Comparison of ENCODE assay signal across 9 mouse cellular contexts in genomic region chr2:164563339-164564038, GRCm38 (mm10). TPM values are rescaled to one million over a fixed set of nuclear protein-coding genes. Genes with fewer than 3 reads are reported as not detected.
A peak's percentile ranks its signal among the peaks of the same experiment; 100 is the strongest.
DNase-seq lines count a peak whose midpoint lies in the region; ATAC-seq lines count a peak whose summit lies in the region.
"Had no signal": no experiment of that assay in that cellular context is flagged by ENCODE, and none has a peak within 500 bp of the region (broad histone marks: within the 10 kb centered on the region; RNA-seq: fewer than 3 reads in every experiment).

No protein-coding gene starts in this region.

- no peak overlapping the region for H3K27ac ChIP-seq in liver, embryonic 11.5 days (ENCODE audit: low read depth, low read length)

- ATAC-seq in liver, embryonic 11.5 days (replicated peaks; ENCODE audit: low FRiP score), result no peak

- peak overlapping the region; percentile 71 for H3K4me2 ChIP-seq in liver, embryonic 11.5 days

- H3K4me3 ChIP-seq in liver, embryonic 11.5 days (ENCODE audit: low read depth, low read length), result peak overlapping the region; percentile 41

- H3K27me3 ChIP-seq in liver, embryonic 11.5 days (replicated peaks; ENCODE audit: control insufficient read depth, insufficient read depth, low read length), result peaks cover 27% of the 10 kb centered on the region

- H3K4me1 ChIP-seq in liver, embryonic 11.5 days (replicated peaks; ENCODE audit: control insufficient read depth, insufficient read depth, low read length), result peaks cover 4% of the 10 kb centered on the region

- peak; percentile 35 for DNase-seq in right cerebral cortex, adult 18-20 months
- DNase-seq in right cerebral cortex, postnatal 14 days, result no peak
- peak; percentile 30 to 42 for DNase-seq in adrenal gland, postnatal 36 days
- DNase-seq in forelimb bud, embryonic 11.5 days (ENCODE audit: low read depth, low spot score), result peak; percentile 69
- DNase-seq in kidney, adult 18-20 months, result peak; percentile 67
- peak; percentile 63 for DNase-seq in liver, embryonic 11.5 days (ENCODE audit: low spot score)
- DNase-seq in naive thymus-derived CD4-positive, alpha-beta T cell, adult 2 months (ENCODE audit: low read depth), result peak; percentile 81
- DNase-seq in c-Kit-positive CD71-positive TER-119-positive erythroid progenitor cells, embryonic 14.5 days (ENCODE audit: low spot score), result no peak

- H3K36me3 ChIP-seq in liver, embryonic 11.5 days (ENCODE audit: control insufficient read depth, insufficient read depth, low read length), result no peaks in the 10 kb centered on the region

- H3K9me3 ChIP-seq in liver, embryonic 11.5 days (ENCODE audit: control insufficient read depth, low read length), result no peaks in the 10 kb centered on the region

- 2% methylated on average over 31 of the region's 32 CpGs for WGBS in liver, embryonic 11.5 days

- peak overlapping the region; percentile 53 for H3K9ac ChIP-seq in liver, embryonic 11.5 days (ENCODE audit: low read depth, low read length)

RNA-seq across cellular contexts. Expression of gene Wfdc2, which starts 1.3 kb away (rescaled TPM):
- not detected for total RNA-seq in adrenal gland, postnatal 36 days (2021)
- polyA plus RNA-seq in liver, embryonic 11.5 days (2014; fragmentation: Nextera tagmentation; extraction: Ambion mirVana), result 8.2 and 9.1 TPM in 2 replicates

RNA-seq across cellular contexts. Expression of gene Spint3, which starts 9.8 kb away (rescaled TPM):
- not detected for total RNA-seq in adrenal gland, postnatal 36 days (2021)
- not detected in 2 replicates for polyA plus RNA-seq in liver, embryonic 11.5 days (2014; fragmentation: Nextera tagmentation; extraction: Ambion mirVana)
- polyA plus RNA-seq: frontal cortex, adult 2 months had no signal

RNA-seq across cellular contexts. Expression of gene Wfdc6a, which starts 21.8 kb away (rescaled TPM):
- total RNA-seq in adrenal gland, postnatal 36 days (2021), result under 1 TPM in 1 of 2 experiments, not detected in 1; 0.40 TPM
- not detected in 2 replicates for polyA plus RNA-seq in liver, embryonic 11.5 days (2014; fragmentation: Nextera tagmentation; extraction: Ambion mirVana)

RNA-seq across cellular contexts. Expression of gene Eppin, which starts 29.9 kb away (rescaled TPM):
- not detected for total RNA-seq in adrenal gland, postnatal 36 days (2021)
- polyA plus RNA-seq in liver, embryonic 11.5 days (2014; fragmentation: Nextera tagmentation; extraction: Ambion mirVana), result not detected in 2 replicates
- polyA plus RNA-seq: frontal cortex, adult 2 months had no signal

RNA-seq across cellular contexts. Expression of gene Wfdc6b, which starts 49.8 kb away (rescaled TPM):
- not detected for total RNA-seq in adrenal gland, postnatal 36 days (2021)
- not detected in 2 replicates for polyA plus RNA-seq in liver, embryonic 11.5 days (2014; fragmentation: Nextera tagmentation; extraction: Ambion mirVana)
- polyA plus RNA-seq: frontal cortex, adult 2 months had no signal

Comparison
In these comparisons a context has a peak if more than half of its experiments do, and no peak if none do; other contexts are left out.
1. DNase-seq: peak in right cerebral cortex, adult 18-20 months (single experiment), adrenal gland, postnatal 36 days (2 of 2), forelimb bud, embryonic 11.5 days (single experiment), kidney, adult 18-20 months (single experiment), liver, embryonic 11.5 days (single experiment) and naive thymus-derived CD4-positive, alpha-beta T cell, adult 2 months (single experiment); none in right cerebral cortex, postnatal 14 days (single experiment) and c-Kit-positive CD71-positive TER-119-positive erythroid progenitor cells, embryonic 14.5 days (single experiment).